19 mouse cellular contexts compared by ENCODE assay signal in the genomic region with DNA sequence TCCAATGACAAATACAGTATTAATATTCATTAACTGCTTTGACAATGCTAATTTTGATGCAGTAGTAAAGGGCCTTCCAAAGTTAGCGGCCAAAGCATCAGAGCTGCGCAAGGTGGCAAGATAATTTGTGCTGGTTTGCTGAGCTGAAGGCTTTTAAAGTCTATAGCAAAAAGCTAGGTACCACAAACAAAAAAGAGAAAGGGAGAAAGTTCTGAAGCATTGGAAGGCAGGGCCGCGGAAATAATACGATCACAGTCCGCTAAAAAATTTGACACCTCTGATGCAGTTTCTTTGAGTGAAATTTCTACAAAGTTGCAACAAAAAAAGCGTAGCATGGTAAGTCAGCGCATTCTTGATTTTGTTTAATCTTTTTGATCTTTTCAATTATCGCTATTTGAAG.
DNase-seq lines count a peak whose midpoint lies in the region; ATAC-seq and TF ChIP-seq lines count a peak whose summit lies in the region.
"Had no signal": no experiment of that assay in that cellular context is flagged by ENCODE, and none has a peak within 500 bp of the region (broad histone marks: within the 10 kb centered on the region; RNA-seq: fewer than 3 reads in every experiment).

No protein-coding gene starts in this region.

- no peak for TF ChIP-seq CTCF in midbrain, postnatal 0 days (IDR thresholded peaks at IDR 0.05)

- peaks cover 73% of the 10 kb centered on the region for H3K4me1 ChIP-seq in hindbrain, embryonic 10.5 days (replicated peaks)
- peaks cover 6% of the 10 kb centered on the region for H3K4me1 ChIP-seq in hindbrain, embryonic 16.5 days (ENCODE audit: control insufficient read depth, insufficient read depth, low read depth, low read length)
- H3K4me1 ChIP-seq in forebrain, embryonic 12.5 days, result peaks cover 81% of the 10 kb centered on the region
- peaks cover 93% of the 10 kb centered on the region for H3K4me1 ChIP-seq in midbrain, embryonic 10.5 days
- no peaks in the 10 kb centered on the region for H3K4me1 ChIP-seq in midbrain, postnatal 0 days (ENCODE audit: insufficient read depth, low read length)

- H3K36me3 ChIP-seq in hindbrain, embryonic 10.5 days, result no peaks in the 10 kb centered on the region
- no peaks in the 10 kb centered on the region for H3K36me3 ChIP-seq in hindbrain, embryonic 16.5 days (ENCODE audit: control insufficient read depth, insufficient read depth, low read length)
- no peaks in the 10 kb centered on the region for H3K36me3 ChIP-seq in forebrain, embryonic 12.5 days (replicated peaks)
- H3K36me3 ChIP-seq in midbrain, embryonic 10.5 days, result no peaks in the 10 kb centered on the region
- H3K36me3 ChIP-seq in midbrain, postnatal 0 days (ENCODE audit: insufficient read depth, low read length), result no peaks in the 10 kb centered on the region
- H3K36me3 ChIP-seq: kidney, embryonic 15.5 days; stomach, embryonic 15.5 days had no signal

- H3K9me3 ChIP-seq in hindbrain, embryonic 10.5 days, result no peaks in the 10 kb centered on the region
- H3K9me3 ChIP-seq in hindbrain, embryonic 16.5 days (ENCODE audit: control insufficient read depth, low read length), result no peaks in the 10 kb centered on the region
- no peaks in the 10 kb centered on the region for H3K9me3 ChIP-seq in forebrain, embryonic 12.5 days
- no peaks in the 10 kb centered on the region for H3K9me3 ChIP-seq in midbrain, embryonic 10.5 days (replicated peaks)
- H3K9me3 ChIP-seq in midbrain, postnatal 0 days (ENCODE audit: low read length), result no peaks in the 10 kb centered on the region
- H3K9me3 ChIP-seq: kidney, embryonic 15.5 days; stomach, embryonic 15.5 days had no signal

- 33% methylated on average over 9 of the region's 9 CpGs for WGBS in hindbrain, embryonic 10.5 days
- WGBS in hindbrain, embryonic 16.5 days, result 33% methylated on average over 9 of the region's 9 CpGs
- 13% methylated on average over 9 of the region's 9 CpGs for WGBS in forebrain, embryonic 12.5 days
- 27% methylated on average over 9 of the region's 9 CpGs for WGBS in midbrain, embryonic 10.5 days
- 24% methylated on average over 9 of the region's 9 CpGs for WGBS in midbrain, postnatal 0 days

- H3K27me3 ChIP-seq in hindbrain, embryonic 10.5 days (ENCODE audit: insufficient read depth, poor library complexity, severe bottlenecking), result peaks cover 65% of the 10 kb centered on the region
- H3K27me3 ChIP-seq in hindbrain, embryonic 16.5 days (replicated peaks; ENCODE audit: control insufficient read depth, insufficient read depth, low read length), result peaks cover 8% of the 10 kb centered on the region
- H3K27me3 ChIP-seq in forebrain, embryonic 12.5 days, result peaks cover 46% of the 10 kb centered on the region
- peaks cover 54% of the 10 kb centered on the region for H3K27me3 ChIP-seq in midbrain, embryonic 10.5 days (ENCODE audit: low read depth, poor library complexity, severe bottlenecking)
- H3K27me3 ChIP-seq in midbrain, postnatal 0 days (ENCODE audit: insufficient read depth, low read length), result 0 out of 2 replicates have a peak, but pooled peaks cover 4% of the 10 kb centered on the region
- H3K27me3 ChIP-seq: stomach, embryonic 15.5 days had no signal

- no peak overlapping the region for H3K27ac ChIP-seq in hindbrain, embryonic 10.5 days
- H3K27ac ChIP-seq in hindbrain, embryonic 16.5 days (ENCODE audit: low read depth, low read length), result no peak overlapping the region
- no peak overlapping the region for H3K27ac ChIP-seq in forebrain, embryonic 12.5 days
- peak overlapping the region; percentile 23; the same call in 1 of the 2 replicates for H3K27ac ChIP-seq in midbrain, embryonic 10.5 days (replicated peaks)
- peak overlapping the region; percentile 84 for H3K27ac ChIP-seq in midbrain, postnatal 0 days (ENCODE audit: low read depth, low read length)
- H3K27ac ChIP-seq: hindbrain, postnatal 0 days; kidney, embryonic 15.5 days; stomach, embryonic 15.5 days had no signal

- no peak for ATAC-seq in hindbrain, embryonic 16.5 days
- no peak for ATAC-seq in forebrain, embryonic 12.5 days (ENCODE audit: low FRiP score)
- no peak for ATAC-seq in midbrain, postnatal 0 days (ENCODE audit: low FRiP score)
- ATAC-seq: hindbrain, postnatal 0 days; intestine, postnatal 0 days had no signal

- DNase-seq in hindbrain, embryonic 10.5 days (ENCODE audit: low spot score), result no peak
- no peak for DNase-seq in midbrain, embryonic 10.5 days (ENCODE audit: low spot score)
- no peak for DNase-seq in midbrain, postnatal 0 days (ENCODE audit: low spot score)
- DNase-seq in cerebellum, postnatal 25 days, result no peak
- DNase-seq in urinary bladder, postnatal 25 days (ENCODE audit: low spot score), result no peak
- DNase-seq: adrenal gland, postnatal 14 days; cerebellum, adult 11 months; cerebellum, postnatal 36 days; heart, postnatal 14 days; liver; lung, postnatal 14 days; thymus, adult 18-20 months; thymus, postnatal 4 days had no signal

- H3K9ac ChIP-seq in hindbrain, embryonic 16.5 days (ENCODE audit: low read depth, low read length), result no peak overlapping the region
- H3K9ac ChIP-seq in forebrain, embryonic 12.5 days, result no peak overlapping the region
- peak overlapping the region; percentile 70 for H3K9ac ChIP-seq in midbrain, postnatal 0 days (replicated peaks; ENCODE audit: low read length, poor library complexity, severe bottlenecking)

- H3K4me2 ChIP-seq in hindbrain, embryonic 16.5 days (ENCODE audit: low read length), result no peak overlapping the region
- H3K4me2 ChIP-seq in forebrain, embryonic 12.5 days, result peak overlapping the region; percentile 32
- peak overlapping the region; percentile 30 for H3K4me2 ChIP-seq in midbrain, postnatal 0 days (ENCODE audit: low read depth, low read length, poor library complexity, severe bottlenecking)

- peak overlapping the region; percentile 48; the same call in 1 of the 2 replicates for H3K4me3 ChIP-seq in hindbrain, embryonic 10.5 days
- H3K4me3 ChIP-seq in hindbrain, embryonic 16.5 days (ENCODE audit: low read length), result no peak overlapping the region
- peak overlapping the region; percentile 15 for H3K4me3 ChIP-seq in forebrain, embryonic 12.5 days (replicated peaks)
- peak overlapping the region; percentile 60 for H3K4me3 ChIP-seq in midbrain, embryonic 10.5 days
- peak overlapping the region; percentile 43 for H3K4me3 ChIP-seq in midbrain, postnatal 0 days (ENCODE audit: low read depth, low read length)

Comparison
In these comparisons a context has a peak if more than half of its experiments do, and no peak if none do; other contexts are left out.
1. H3K27ac ChIP-seq: peak in midbrain, embryonic 10.5 days (single experiment) and midbrain, postnatal 0 days (single experiment); none in hindbrain, embryonic 10.5 days (single experiment), hindbrain, embryonic 16.5 days (single experiment) and forebrain, embryonic 12.5 days (single experiment).